Mouse (Mus musculus): ENCODE data around the gene Vps26a.

Gene Vps26a

GRCm38 (mm10) chr10:62412906-62413605 is 73.5 kb downstream of the Vps26a start:
- peak; percentile 29 to 53 for DNase-seq

DNA sequence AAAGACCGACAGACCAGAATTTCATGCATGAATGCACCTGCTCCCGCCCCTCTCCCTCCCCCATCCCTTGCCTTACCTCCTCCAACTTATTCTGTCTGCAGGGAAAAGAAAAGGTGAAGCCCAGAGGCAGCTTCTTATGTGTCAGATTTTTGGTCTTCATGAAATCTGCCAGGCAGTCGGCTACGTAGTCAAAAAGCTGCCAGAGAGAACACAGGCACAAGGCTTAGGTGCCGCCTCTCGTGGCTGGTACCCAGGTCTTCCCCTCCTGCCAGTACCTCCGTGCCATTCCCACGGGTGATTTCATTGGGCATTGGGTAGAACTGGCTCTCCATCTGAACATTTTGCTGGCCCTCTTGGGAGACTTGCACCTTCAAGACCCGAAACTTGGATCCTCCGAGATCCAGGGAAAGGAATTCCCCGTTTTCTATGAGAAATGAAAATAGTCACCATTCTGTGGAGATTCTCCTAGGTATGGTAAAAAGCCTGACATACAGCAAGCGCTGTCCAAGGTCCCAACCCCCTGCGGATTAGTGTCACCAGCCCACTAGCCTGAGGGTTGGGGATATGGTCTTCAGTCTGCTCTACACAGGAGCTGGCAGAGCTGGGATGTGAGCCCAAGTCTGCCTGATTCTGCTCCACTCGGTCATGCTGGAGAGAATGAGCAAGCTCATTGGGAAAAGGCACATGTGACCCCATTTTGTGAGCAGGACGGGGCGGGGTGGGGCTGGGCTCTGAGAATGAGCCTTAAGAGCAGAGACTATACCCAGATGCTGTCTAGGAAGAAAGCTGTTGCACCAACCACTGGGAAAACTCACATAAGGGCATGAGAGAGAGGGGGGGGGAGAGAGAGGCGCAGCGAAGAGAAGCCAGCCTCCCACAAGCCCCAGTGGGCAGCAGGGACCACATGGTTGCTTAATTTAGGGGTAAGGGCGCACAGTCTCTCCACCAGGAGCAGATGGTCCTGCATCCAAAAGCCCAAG is 74.9 kb downstream of the Vps26a start:
- no peak for DNase-seq

GRCm38 (mm10) chr10:62410943-62411342 is 75.7 kb downstream of the Vps26a start:
- DNase-seq: peak; percentile 72 to 80

Data from lung, postnatal 4 days (tissue).